Mouse (Mus musculus) limb, embryonic 15.5 days (tissue): ENCODE measurements around the gene AI597479. TPM values are rescaled to one million over a fixed set of nuclear protein-coding genes. Genes with fewer than 3 reads are reported as not detected.

Experiments used
- ATAC-seq: fragments of 200-750 bp; cut with Nextera tagmentation; 2 replicates; pipeline ENCODE4 v1.8.0; 2017; ENCODE audit warnings: low read depth, moderate TSS enrichment; ENCODE audit not compliant: insufficient number of reproducible peaks, low FRiP score, low TSS enrichment
- H3K27ac ChIP-seq: fragments of 300-500 bp; sonication (generic); 2 replicates; pipeline ENCODE4 v1.5.1; 2015; ENCODE audit warnings: moderate library complexity, mild to moderate bottlenecking, inconsistent platforms
- H3K27me3 ChIP-seq: fragments of 300-500 bp; sonication (generic); 2 replicates; pipeline ENCODE4 v1.6.1; 2015; ENCODE audit warnings: inconsistent platforms
- H3K36me3 ChIP-seq: fragments of 300-500 bp; sonication (generic); 2 replicates; pipeline ENCODE4 v1.6.1; 2015; ENCODE audit warnings: inconsistent platforms
- H3K4me1 ChIP-seq: fragments of 300-500 bp; sonication (generic); 2 replicates; pipeline ENCODE4 v1.6.1; 2015; ENCODE audit warnings: inconsistent platforms
- H3K4me2 ChIP-seq: fragments of 300-500 bp; sonication (generic); 2 replicates; pipeline ENCODE4 v1.6.1; 2015; ENCODE audit warnings: mild to moderate bottlenecking, inconsistent platforms
- H3K4me3 ChIP-seq: fragments of 300-500 bp; sonication (generic); 2 replicates; pipeline ENCODE4 v1.5.1; 2015; ENCODE audit warnings: mild to moderate bottlenecking, inconsistent platforms
- H3K9ac ChIP-seq: fragments of 300-500 bp; sonication (generic); 2 replicates; pipeline ENCODE4 v1.6.1; 2015; ENCODE audit warnings: inconsistent platforms
- H3K9me3 ChIP-seq: fragments of 300-500 bp; sonication (generic); 2 replicates; pipeline ENCODE4 v1.6.1; 2016; ENCODE audit warnings: inconsistent platforms
- WGBS: fragments of 180-500 bp; shearing (Covaris S2); methylation state at CpG from one replicate; pipeline ENCODE4 v1.1.7; 2015; 5-methylcytosine and 5-hydroxymethylcytosine counted together
- polyA plus RNA-seq: library from polyadenylated mRNA; unstranded; fragments of >200 nt; fragmentation: Nextera tagmentation; extraction: Ambion mirVana; gene quantifications from 2 replicates; pipeline ENCODE4 v1.2.1, GENCODE M21; 2015

The AI597479 gene
- 29.1 and 29.9 TPM in 2 replicates for polyA plus RNA-seq

DNA sequence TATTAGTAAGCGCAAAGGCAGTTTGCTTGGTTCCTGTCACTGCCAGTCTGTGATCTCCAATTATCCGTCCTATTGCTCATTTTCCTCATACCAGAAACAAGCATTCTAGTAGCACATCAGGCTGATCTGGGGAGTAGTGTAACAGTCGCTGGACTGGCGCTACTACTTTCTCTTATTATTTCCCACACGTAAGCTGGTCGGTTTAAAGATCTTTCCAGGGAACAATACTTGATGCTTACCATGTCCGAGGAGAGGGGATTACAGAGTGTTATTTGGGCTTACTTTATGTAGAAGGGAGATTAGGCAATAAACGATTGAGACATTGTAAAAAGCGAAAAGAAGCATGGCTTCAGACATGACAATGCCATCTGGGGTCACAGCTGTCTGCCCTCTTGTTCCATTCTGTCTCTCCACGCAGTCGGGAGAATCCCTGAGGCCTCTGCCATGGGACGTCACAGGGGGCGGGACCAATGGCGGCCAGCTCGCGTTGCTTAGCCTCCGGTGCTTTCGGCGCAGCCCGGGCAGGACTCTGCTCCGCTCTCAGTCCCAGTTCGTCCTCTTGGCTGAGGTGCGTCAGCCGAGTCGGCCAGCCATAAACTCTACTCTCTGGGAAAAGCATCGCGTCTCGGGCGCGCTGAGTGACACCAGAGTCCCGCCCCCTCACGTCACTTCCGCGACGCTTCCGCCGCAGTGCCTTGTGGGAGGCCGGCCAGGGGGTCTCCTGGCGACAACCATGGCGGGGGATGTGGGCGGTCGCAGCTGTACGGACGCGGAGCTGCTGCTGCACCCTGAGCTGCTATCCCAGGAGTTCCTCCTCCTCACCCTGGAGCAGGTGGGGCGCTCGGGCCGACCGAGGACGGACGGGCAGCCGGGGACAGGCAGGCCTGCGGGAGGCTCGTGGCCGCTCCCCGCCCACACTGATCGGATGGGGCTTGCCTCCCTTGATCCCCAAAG lies at the start of gene AI597479, which contains the start of gene Tgfbrap1:
Gene AI597479 (plus strand): TSS at position 680 of the 954 bp plus-strand sequence.
Gene Tgfbrap1 (minus strand): TSS at position 607 of the 954 bp plus-strand sequence.
- no peaks in the 10 kb centered on the region for H3K27me3 ChIP-seq
- H3K9me3 ChIP-seq, result no peaks in the 10 kb centered on the region
- under 1% methylated on average over 57 of the region's 57 CpGs for WGBS
- ATAC-seq, result peak; percentile 94
- H3K4me3 ChIP-seq, result peak within 1 kb of the TSS; percentile 68
- peak within 1 kb of the TSS; percentile 92 for H3K9ac ChIP-seq
- H3K4me2 ChIP-seq, result peak within 1 kb of the TSS; percentile 69
- peaks cover 6% of the 10 kb centered on the region; the same call in 1 of the 2 replicates for H3K4me1 ChIP-seq
- H3K36me3 ChIP-seq, result peaks cover 17% of the 10 kb centered on the region
- peak within 1 kb of the TSS; percentile 100 for H3K27ac ChIP-seq

GRCm38 (mm10) chr1:43051903-43052302 lies 46.6 kb upstream of the AI597479 start:
- Histone ChIP-seq H3K36me3 (peaks cover 73% of the 10 kb centered on the region), H3K4me1 (no peaks in the 10 kb centered on the region), H3K4me3 (no peak overlapping the region), H3K9me3 (no peaks in the 10 kb centered on the region), H3K9ac (no peak overlapping the region), H3K27ac (no peak overlapping the region), H3K27me3 (no peaks in the 10 kb centered on the region), H3K4me2 (no peak overlapping the region)
- WGBS, result 84% methylated on average over 5 of the region's 5 CpGs
- no peak for ATAC-seq

- H3K9ac ChIP-seq, result no peak overlapping the region
- no peak overlapping the region for H3K27ac ChIP-seq
- no peak overlapping the region for H3K4me2 ChIP-seq
- H3K9me3 ChIP-seq, result no peaks in the 10 kb centered on the region
- H3K27me3 ChIP-seq, result no peaks in the 10 kb centered on the region
- H3K36me3 ChIP-seq, result peaks cover 55% of the 10 kb centered on the region
- H3K4me3 ChIP-seq, result no peak overlapping the region
- no peaks in the 10 kb centered on the region for H3K4me1 ChIP-seq
- 51% methylated on average over 9 of the region's 9 CpGs for WGBS
- peak; percentile 63; the same call in 1 of the 2 replicates for ATAC-seq
These were observed 32.7 kb upstream of the AI597479 start for GRCm38 (mm10) chr1:43065615-43066310.

- no peaks in the 10 kb centered on the region for H3K9me3 ChIP-seq
- ATAC-seq, result no peak
- H3K27ac ChIP-seq, result no peak overlapping the region
- H3K4me2 ChIP-seq, result no peak overlapping the region
- H3K27me3 ChIP-seq, result no peaks in the 10 kb centered on the region
- no peak overlapping the region for H3K9ac ChIP-seq
- H3K4me3 ChIP-seq, result no peak overlapping the region
- no peaks in the 10 kb centered on the region for H3K4me1 ChIP-seq
- 87% methylated on average over 8 of the region's 8 CpGs for WGBS
- H3K36me3 ChIP-seq, result peaks cover 50% of the 10 kb centered on the region
These were observed 31.9 kb upstream of the AI597479 start for GRCm38 (mm10) chr1:43066573-43066972.

GRCm38 (mm10) chr1:43067551-43067950 lies 31.0 kb upstream of the AI597479 start:
- WGBS, result 72% methylated on average over 7 of the region's 7 CpGs
- H3K9ac ChIP-seq, result no peak overlapping the region
- no peak overlapping the region for H3K27ac ChIP-seq
- no peak overlapping the region for H3K4me3 ChIP-seq
- no peak for ATAC-seq
- peaks cover 42% of the 10 kb centered on the region for H3K36me3 ChIP-seq
- H3K9me3 ChIP-seq, result no peaks in the 10 kb centered on the region
- no peaks in the 10 kb centered on the region for H3K27me3 ChIP-seq
- no peak overlapping the region for H3K4me2 ChIP-seq
- H3K4me1 ChIP-seq, result no peaks in the 10 kb centered on the region

- ATAC-seq, result no peak
- H3K9me3 ChIP-seq, result no peaks in the 10 kb centered on the region
- H3K36me3 ChIP-seq, result peaks cover 40% of the 10 kb centered on the region
- no peaks in the 10 kb centered on the region for H3K27me3 ChIP-seq
- no peaks in the 10 kb centered on the region for H3K4me1 ChIP-seq
- no peak overlapping the region for H3K4me2 ChIP-seq
- H3K4me3 ChIP-seq, result no peak overlapping the region
- 71% methylated on average over 5 of the region's 5 CpGs for whole genome bisulfite sequencing
- H3K9ac ChIP-seq, result no peak overlapping the region
- H3K27ac ChIP-seq, result no peak overlapping the region
These were observed 27.8 kb upstream of the AI597479 start for GRCm38 (mm10) chr1:43070726-43071125.

DNA sequence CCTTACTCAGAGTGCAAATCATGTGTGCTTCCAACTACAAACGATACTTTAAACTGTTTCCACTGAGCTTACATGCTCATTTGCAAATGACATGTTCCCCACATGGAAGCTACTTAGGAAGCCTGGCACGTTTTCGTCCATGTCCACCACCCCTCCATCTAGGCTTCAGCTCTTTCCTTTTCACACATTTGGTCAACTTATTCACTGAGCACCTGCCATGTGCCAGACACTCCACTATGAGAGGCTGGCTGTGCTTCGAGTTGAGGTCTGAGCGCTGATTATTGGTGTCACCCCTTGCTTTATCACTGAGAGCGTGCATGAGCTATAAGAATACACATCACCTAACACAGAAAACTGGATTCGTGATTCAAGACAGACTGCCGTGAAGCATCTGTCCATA lies 26.5 kb upstream of the AI597479 start:
- H3K4me2 ChIP-seq, result no peak overlapping the region
- no peaks in the 10 kb centered on the region for H3K4me1 ChIP-seq
- no peak overlapping the region for H3K9ac ChIP-seq
- H3K9me3 ChIP-seq, result no peaks in the 10 kb centered on the region
- WGBS, result 93% methylated on average over 8 of the region's 8 CpGs
- ATAC-seq, result no peak
- H3K27me3 ChIP-seq, result no peaks in the 10 kb centered on the region
- H3K27ac ChIP-seq, result no peak overlapping the region
- H3K36me3 ChIP-seq, result peaks cover 41% of the 10 kb centered on the region
- no peak overlapping the region for H3K4me3 ChIP-seq

DNA sequence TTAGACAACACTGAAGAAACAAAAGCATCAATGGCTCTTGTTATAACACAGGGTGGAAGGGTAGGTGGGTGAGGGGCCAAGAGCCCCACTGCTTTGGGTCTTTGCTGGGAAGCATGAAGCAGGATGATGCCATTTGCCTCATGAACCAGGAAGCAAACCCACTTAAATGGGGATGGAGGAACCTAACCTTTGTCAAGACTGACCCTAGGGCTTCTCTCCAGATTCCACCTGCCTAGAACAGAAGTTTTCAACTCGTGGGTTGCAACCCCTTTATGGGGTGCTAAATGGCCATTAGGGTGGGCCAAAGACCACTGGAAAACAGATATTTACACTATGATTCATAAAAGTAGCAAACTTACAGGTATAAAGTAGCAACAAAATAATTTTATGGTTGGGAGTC lies 25.9 kb upstream of the AI597479 start:
- Histone ChIP-seq H3K4me1 (no peaks in the 10 kb centered on the region), H3K4me3 (no peak overlapping the region), H3K4me2 (no peak overlapping the region), H3K27me3 (no peaks in the 10 kb centered on the region), H3K27ac (no peak overlapping the region), H3K9me3 (no peaks in the 10 kb centered on the region), H3K9ac (no peak overlapping the region), H3K36me3 (peaks cover 37% of the 10 kb centered on the region)
- no peak for ATAC-seq
- WGBS, result 42% methylated on average over 1 of the region's 1 CpGs

GRCm38 (mm10) chr1:43074791-43075190 lies 23.7 kb upstream of the AI597479 start:
- H3K9ac ChIP-seq, result no peak overlapping the region
- H3K9me3 ChIP-seq, result no peaks in the 10 kb centered on the region
- no peak for ATAC-seq
- H3K4me2 ChIP-seq, result no peak overlapping the region
- no peak overlapping the region for H3K4me3 ChIP-seq
- H3K4me1 ChIP-seq, result no peaks in the 10 kb centered on the region
- 87% methylated on average over 2 of the region's 2 CpGs for WGBS
- H3K36me3 ChIP-seq, result peaks cover 31% of the 10 kb centered on the region
- no peaks in the 10 kb centered on the region for H3K27me3 ChIP-seq
- no peak overlapping the region for H3K27ac ChIP-seq

GRCm38 (mm10) chr1:43078124-43078523 lies 20.4 kb upstream of the AI597479 start:
- H3K9ac ChIP-seq, result no peak overlapping the region
- H3K27ac ChIP-seq, result no peak overlapping the region
- no peaks in the 10 kb centered on the region for H3K9me3 ChIP-seq
- peaks cover 24% of the 10 kb centered on the region for H3K36me3 ChIP-seq
- no peaks in the 10 kb centered on the region for H3K27me3 ChIP-seq
- no peak overlapping the region for H3K4me3 ChIP-seq
- no peak for ATAC-seq
- 92% methylated on average over 2 of the region's 2 CpGs for whole genome bisulfite sequencing
- H3K4me2 ChIP-seq, result no peak overlapping the region
- H3K4me1 ChIP-seq, result no peaks in the 10 kb centered on the region

- H3K27me3 ChIP-seq, result no peaks in the 10 kb centered on the region
- no peak overlapping the region for H3K27ac ChIP-seq
- H3K4me1 ChIP-seq, result no peaks in the 10 kb centered on the region
- WGBS, result 82% methylated on average over 5 of the region's 5 CpGs
- H3K36me3 ChIP-seq, result no peaks in the 10 kb centered on the region
- no peak for ATAC-seq
- H3K4me3 ChIP-seq, result no peak overlapping the region
- H3K4me2 ChIP-seq, result no peak overlapping the region
- H3K9me3 ChIP-seq, result no peaks in the 10 kb centered on the region
- H3K9ac ChIP-seq, result no peak overlapping the region
These were observed 15.6 kb upstream of the AI597479 start for GRCm38 (mm10) chr1:43082946-43083345.

GRCm38 (mm10) chr1:43090418-43090817 lies 8.1 kb upstream of the AI597479 start:
- no peak for ATAC-seq

More at GRCm38 (mm10) chr1:43090418-43090817, 8.1 kb upstream of the AI597479 start:
- Histone ChIP-seq H3K4me3 (no peak overlapping the region), H3K9ac (no peak overlapping the region), H3K4me2 (no peak overlapping the region), H3K4me1 (peaks cover 17% of the 10 kb centered on the region), H3K27ac (no peak overlapping the region), H3K27me3 (no peaks in the 10 kb centered on the region), H3K9me3 (no peaks in the 10 kb centered on the region), H3K36me3 (no peaks in the 10 kb centered on the region)
- WGBS, result 63% methylated on average over 1 of the region's 1 CpGs
